Mouse (Mus musculus) small intestine, adult 2 months (tissue): Measurements from ENCODE around the gene Mycbp. TPM values are rescaled to one million over a fixed set of nuclear protein-coding genes. Genes with fewer than 3 reads are reported as not detected.

Experiments
- H3K27ac ChIP-seq: fragments of 200-500 bp; 2 replicates; pipeline ENCODE4 v1.5.1; 2012; ENCODE audit warnings: low read depth, low read length, control low read depth, inconsistent platforms; ENCODE audit not compliant: insufficient read depth
- H3K27me3 ChIP-seq: fragments of 200-500 bp; 2 replicates; pipeline ENCODE4 v1.6.1; 2012; ENCODE audit warnings: mild to moderate bottlenecking, moderate library complexity, low read length, inconsistent platforms; ENCODE audit not compliant: control insufficient read depth, insufficient read depth
- H3K36me3 ChIP-seq: fragments of 200-500 bp; 2 replicates; pipeline ENCODE4 v1.6.1; 2012; ENCODE audit warnings: mild to moderate bottlenecking, low read length, control low read depth, inconsistent platforms; ENCODE audit not compliant: control insufficient read depth, insufficient read depth
- H3K4me1 ChIP-seq: fragments of 200-500 bp; 2 replicates; pipeline ENCODE4 v1.6.1; 2012; ENCODE audit warnings: low read length, inconsistent platforms, mixed read lengths; ENCODE audit not compliant: control insufficient read depth, insufficient read depth, insufficient read length
- H3K4me3 ChIP-seq: fragments of 200-500 bp; 2 replicates; pipeline ENCODE4 v1.5.1; 2012; ENCODE audit warnings: low read depth, mild to moderate bottlenecking, control low read depth, inconsistent platforms, low read length, moderate library complexity
- CTCF ChIP-seq: fragments of 200-500 bp; IDR thresholded peaks from 2 replicates; pipeline ENCODE4 v1.5.1; 2012; ENCODE audit warnings: low read depth, mild to moderate bottlenecking, control low read depth, inconsistent platforms, low read length, moderate library complexity, mixed read lengths; ENCODE audit not compliant: insufficient replicate concordance, insufficient read length; ENCODE audit errors: extremely low read depth
- POLR2A ChIP-seq: fragments of 200-500 bp; IDR thresholded peaks from 2 replicates; pipeline ENCODE4 v1.6.1; 2012; ENCODE audit warnings: low read depth, mild to moderate bottlenecking, control low read depth, inconsistent platforms, low read length, moderate library complexity
- WGBS: fragments of 180-500 bp; shearing (Covaris S2); methylation state at CpG from one replicate; pipeline ENCODE4 v1.1.7; 2018; 5-methylcytosine and 5-hydroxymethylcytosine counted together
- polyA plus RNA-seq: library from polyadenylated mRNA; depleted of rRNA; stranded (reverse); fragments of >200 nt; gene quantifications from 2 replicates; pipeline ENCODE4 v1.2.3, GENCODE M21; 2012

The Mycbp gene
- polyA plus RNA-seq, 1 experiment, result 8.0 TPM

- Histone ChIP-seq H3K27me3 (no peaks in the 10 kb centered on the region), H3K27ac (peak within 1 kb of the TSS; percentile 85), H3K4me3 (peak within 1 kb of the TSS; percentile 94), H3K4me1 (peaks cover 4% of the 10 kb centered on the region), H3K36me3 (peaks cover 21% of the 10 kb centered on the region)
- TF ChIP-seq POLR2A, result no peak
- no peak for TF ChIP-seq CTCF
- under 1% methylated on average over 62 of the region's 63 CpGs for WGBS
Measured at GRCm38 (mm10) chr4:123917548-123918140, 13.0 kb downstream of the Mycbp start, which contains the start of gene 4930535I16Rik. 4930535I16Rik (minus strand) TSS chr4:123918022.

- 66% methylated on average over 2 of the region's 2 CpGs for WGBS
- Histone ChIP-seq H3K36me3 (peaks cover 23% of the 10 kb centered on the region), H3K4me3 (no peak overlapping the region), H3K27me3 (no peaks in the 10 kb centered on the region), H3K27ac (no peak overlapping the region), H3K4me1 (peaks cover 4% of the 10 kb centered on the region)
- no peak for TF ChIP-seq POLR2A
- TF ChIP-seq CTCF, result no peak
Measured at GRCm38 (mm10) chr4:123918851-123919250, 14.2 kb downstream of the Mycbp start.

GRCm38 (mm10) chr4:123921055-123921565 is 16.5 kb downstream of the Mycbp start:
- no peak for TF ChIP-seq POLR2A
- TF ChIP-seq CTCF, result no peak

GRCm38 (mm10) chr4:123927961-123928360 is 23.3 kb downstream of the Mycbp start:
- H3K27ac ChIP-seq, result no peak overlapping the region
- no peak overlapping the region for H3K4me3 ChIP-seq
- H3K36me3 ChIP-seq, result peaks cover 61% of the 10 kb centered on the region
- no peaks in the 10 kb centered on the region for H3K4me1 ChIP-seq
- no peaks in the 10 kb centered on the region for H3K27me3 ChIP-seq
- TF ChIP-seq CTCF (no peak), POLR2A (no peak)

More at GRCm38 (mm10) chr4:123921055-123921565, 16.5 kb downstream of the Mycbp start:
- WGBS, result 91% methylated on average over 4 of the region's 4 CpGs
- Histone ChIP-seq H3K27ac (no peak overlapping the region), H3K4me1 (peaks cover 4% of the 10 kb centered on the region), H3K4me3 (no peak overlapping the region), H3K36me3 (peaks cover 40% of the 10 kb centered on the region), H3K27me3 (no peaks in the 10 kb centered on the region)

- no peaks in the 10 kb centered on the region for H3K27me3 ChIP-seq
- H3K4me1 ChIP-seq, result no peaks in the 10 kb centered on the region
- TF ChIP-seq CTCF (no peak), POLR2A (no peak)
- 92% methylated on average over 4 of the region's 4 CpGs for WGBS
- H3K4me3 ChIP-seq, result no peak overlapping the region
- H3K36me3 ChIP-seq, result peaks cover 59% of the 10 kb centered on the region
- H3K27ac ChIP-seq, result no peak overlapping the region
Measured at GRCm38 (mm10) chr4:123929994-123930393, 25.4 kb downstream of the Mycbp start.

- TF ChIP-seq CTCF (no peak), POLR2A (no peak)
- no peak overlapping the region for H3K4me3 ChIP-seq
- WGBS, result 84% methylated on average over 4 of the region's 4 CpGs
- H3K27ac ChIP-seq, result no peak overlapping the region
- H3K4me1 ChIP-seq, result no peaks in the 10 kb centered on the region
- no peaks in the 10 kb centered on the region for H3K27me3 ChIP-seq
- peaks cover 48% of the 10 kb centered on the region for H3K36me3 ChIP-seq
Measured at GRCm38 (mm10) chr4:123934306-123934705, 29.7 kb downstream of the Mycbp start.

- Histone ChIP-seq H3K4me3 (no peak overlapping the region), H3K27ac (no peak overlapping the region), H3K36me3 (peaks cover 36% of the 10 kb centered on the region), H3K27me3 (no peaks in the 10 kb centered on the region), H3K4me1 (no peaks in the 10 kb centered on the region)
- TF ChIP-seq POLR2A (no peak), CTCF (no peak)
- WGBS, result 93% methylated on average over 7 of the region's 7 CpGs
Measured at GRCm38 (mm10) chr4:123936059-123936458, 31.4 kb downstream of the Mycbp start.
